Mouse (Mus musculus) cerebellum, adult 11-12 months (tissue): ENCODE data around the gene Prdm8.

Source experiments
- DNase-seq: peaks from one replicate; pipeline ENCODE4 v3.0.0; 2022

The Prdm8 gene

DNA sequence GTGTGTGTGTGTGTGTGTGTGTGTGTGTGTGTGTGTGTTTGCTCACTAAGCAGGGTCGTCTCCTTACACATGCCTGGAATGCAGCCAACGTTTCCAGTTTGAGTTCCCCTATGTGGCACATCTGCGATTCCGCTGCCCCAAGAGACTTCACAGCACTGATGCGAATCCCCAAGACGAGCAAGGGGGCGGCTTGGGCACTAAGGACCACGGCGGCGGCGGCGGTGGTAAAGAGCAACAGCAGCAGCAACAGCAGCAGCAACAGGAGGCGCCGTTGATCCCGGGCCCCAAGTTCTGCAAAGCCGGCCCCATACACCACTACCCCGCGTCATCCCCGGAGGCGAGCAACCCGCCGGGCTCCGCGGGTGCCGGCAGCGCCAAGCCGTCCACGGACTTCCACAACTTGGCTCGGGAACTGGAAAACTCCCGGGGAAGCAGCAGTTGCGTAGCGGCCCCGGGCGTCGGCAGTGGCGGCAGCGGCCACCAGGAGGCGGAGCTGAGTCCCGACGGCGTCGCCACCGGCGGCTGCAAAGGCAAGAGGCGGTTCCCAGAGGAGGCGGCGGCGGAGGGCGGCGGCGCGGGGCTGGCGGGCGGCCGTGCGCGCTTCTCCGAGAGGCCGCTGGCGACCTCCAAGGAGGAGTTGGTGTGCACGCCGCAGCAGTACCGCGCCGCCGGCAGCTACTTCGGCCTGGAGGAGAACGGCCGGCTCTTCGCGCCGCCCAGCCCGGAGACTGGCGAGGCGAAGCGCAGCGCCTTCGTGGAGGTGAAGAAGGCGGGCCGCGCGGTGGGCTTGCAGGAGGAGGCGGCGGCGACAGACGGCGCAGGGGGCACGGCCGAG, 18.2 kb downstream of the Prdm8 start:
- peak; percentile 81 for DNase-seq

DNA sequence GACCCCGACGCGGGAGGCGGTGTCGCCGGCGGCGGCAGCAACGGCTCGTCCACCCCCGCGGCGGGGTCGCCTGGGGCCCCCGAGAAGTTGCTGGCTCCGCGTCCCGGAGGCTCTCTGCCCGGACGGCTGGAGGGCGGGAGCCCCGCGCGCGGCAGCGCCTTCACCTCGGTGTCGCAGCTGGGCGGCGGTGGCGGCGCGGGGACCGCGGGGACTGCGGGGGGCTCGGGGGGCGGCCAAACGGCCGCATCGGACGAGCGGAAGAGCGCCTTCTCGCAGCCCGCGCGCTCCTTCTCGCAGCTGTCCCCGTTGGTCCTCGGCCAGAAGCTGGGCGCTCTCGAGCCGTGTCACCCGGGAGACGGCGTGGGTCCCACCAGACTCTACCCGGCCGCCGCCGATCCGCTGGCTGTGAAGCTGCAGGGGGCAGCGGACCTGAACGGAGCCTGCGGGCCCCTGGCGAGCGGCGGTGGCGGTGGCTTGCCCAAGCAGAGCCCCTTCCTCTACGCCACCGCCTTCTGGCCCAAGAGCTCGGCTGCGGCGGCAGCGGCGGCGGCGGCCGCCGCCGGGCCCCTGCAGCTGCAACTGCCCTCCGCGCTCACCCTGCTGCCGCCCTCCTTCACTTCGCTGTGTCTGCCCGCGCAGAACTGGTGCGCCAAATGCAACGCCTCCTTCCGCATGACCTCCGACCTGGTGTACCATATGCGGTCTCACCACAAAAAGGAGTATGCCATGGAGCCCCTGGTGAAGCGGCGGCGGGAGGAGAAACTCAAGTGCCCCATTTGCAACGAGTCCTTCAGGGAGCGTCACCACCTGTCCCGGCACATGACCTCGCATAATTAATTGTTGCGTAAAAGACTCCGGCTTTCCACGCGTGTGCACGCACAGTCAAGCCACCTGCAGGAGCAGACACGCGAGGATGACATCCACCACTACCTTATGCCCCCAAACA, 19.1 kb downstream of the Prdm8 start:
- DNase-seq: peak; percentile 52

DNA sequence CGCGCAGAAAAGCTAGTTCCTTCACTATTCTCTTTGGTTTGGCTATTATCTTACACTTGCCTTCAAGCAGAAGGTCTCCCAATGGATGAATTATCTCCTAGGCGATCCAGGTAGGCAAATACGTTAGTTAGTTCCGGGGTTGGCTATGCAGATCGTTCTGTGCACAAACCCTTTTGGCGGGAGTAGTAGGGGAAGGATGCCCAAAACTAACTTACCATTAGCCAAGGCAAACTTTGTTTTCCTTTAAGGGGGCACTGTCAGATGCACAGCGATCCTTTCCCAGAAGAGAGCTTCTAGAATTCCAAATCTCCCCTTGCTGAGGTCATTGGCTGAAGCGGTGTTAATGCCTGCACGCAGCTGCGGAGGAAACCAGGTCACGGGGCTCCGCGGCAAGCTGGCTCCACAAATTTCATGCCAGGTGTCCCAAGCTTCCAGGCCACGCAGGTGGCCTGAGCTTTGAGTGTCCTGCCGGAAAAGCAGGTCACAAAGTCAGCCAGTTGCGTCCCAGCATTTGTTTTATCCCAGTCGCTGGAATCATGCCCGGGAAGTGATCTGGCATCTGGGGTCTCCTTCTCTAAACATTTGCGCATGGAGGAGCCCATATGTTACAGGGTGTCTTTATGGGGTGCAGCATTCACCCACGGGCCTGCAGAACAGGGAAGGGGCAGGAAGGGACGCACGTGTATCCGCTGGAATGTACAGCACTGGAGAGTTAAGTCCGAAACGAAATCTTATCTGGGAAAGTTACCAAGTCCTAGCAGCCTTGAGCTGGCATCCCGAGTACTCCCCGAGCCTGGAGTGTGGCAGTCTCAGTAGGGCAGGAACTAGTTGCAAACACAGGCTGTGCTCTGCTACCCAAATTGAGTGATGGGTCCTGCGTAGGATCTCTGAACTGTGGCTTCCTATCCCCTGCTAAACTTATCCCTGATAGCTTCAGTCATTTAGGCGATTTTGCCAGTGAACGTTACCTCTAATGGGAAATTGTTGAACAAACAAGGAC, 22.5 kb downstream of the Prdm8 start:
- peak; percentile 61 for DNase-seq

DNA sequence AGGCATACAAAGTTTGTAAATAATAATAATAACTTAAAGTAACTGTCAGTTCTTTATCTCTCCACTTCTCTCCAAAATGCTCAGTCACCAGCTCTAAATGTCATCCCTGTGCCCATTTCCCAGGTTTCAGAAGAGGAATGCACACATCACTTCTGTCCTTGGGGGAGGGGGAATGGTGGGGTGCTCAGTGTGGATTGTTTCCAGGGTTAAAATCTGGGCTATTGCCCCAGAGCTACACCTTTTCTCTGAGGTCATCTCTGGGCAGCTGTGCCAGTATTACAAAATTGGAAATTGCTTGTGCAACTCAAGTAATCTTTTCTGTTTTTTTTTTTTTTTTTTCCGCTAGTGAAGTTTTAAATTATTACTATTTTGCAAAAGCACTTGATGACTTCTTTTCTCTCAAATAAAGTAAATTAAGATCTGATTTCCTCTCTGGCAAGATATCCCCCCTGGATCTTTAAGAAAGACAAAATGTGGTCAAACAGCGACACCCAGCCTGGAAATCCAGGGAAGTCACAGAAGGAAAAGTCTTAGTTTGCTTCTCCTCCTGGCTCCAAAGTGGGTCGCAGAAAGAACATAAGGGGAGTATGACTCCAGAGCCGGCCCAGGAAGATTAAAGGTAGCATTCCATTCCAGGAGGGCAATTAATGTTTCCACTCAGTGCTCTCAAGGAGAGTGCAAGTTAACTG, 25.4 kb downstream of the Prdm8 start:
- no peak for DNase-seq

DNA sequence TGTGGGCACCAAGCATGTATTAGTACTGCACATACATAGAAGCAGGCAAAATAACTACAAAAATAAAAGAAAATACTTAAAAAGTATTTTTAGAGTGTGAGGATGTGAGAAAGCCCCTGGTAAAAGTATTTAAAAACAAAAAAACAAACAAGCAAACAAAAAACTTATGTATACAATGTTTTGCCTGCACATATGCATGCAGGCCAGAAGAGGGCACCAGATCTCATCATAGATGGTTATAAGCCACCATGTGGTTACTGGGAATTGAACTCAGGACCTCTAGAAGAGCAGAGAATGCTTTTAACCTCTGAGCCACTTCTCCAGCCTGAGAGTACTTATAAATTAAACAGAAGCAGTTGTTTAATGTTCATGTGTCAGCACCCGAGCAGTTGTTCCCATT, 28.0 kb downstream of the Prdm8 start:
- no peak for DNase-seq

DNA sequence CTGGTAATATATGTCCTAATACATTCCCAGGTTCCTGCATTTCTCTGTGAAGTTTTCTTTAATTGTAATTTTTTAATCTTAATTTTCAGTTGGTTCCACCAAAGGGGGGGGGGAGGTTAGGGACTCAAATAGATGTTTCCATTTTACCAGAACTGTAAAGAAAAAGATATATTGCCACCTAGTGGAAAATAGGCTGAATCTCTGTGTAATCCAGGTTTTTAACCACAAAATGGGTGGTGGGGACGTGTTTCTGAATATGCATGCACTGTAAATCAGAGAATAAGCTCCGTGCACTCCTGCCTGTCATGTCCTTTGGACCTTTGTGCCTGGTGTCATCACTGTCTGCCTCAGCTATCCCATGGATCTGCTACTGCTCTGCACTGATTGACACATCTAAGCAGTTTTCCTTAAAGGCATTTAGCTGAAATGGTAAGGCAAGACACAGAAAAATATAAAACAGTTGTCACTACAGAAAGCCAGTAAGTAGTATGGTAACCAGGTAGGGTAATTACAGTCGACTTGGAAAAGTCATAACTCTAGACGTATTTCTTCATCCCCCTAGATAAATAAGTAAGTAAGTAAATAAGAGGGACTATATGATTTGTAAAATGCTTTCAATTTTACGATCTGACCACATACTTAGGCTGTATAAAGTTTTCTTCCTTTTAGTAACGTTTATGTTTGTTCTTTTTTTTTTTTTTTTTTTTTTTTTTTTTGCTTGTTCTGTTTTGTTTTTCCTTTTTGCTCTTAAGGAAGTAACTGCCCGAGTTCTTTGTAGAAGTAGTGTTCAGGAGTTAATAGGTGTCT, 31.6 kb downstream of the Prdm8 start:
- DNase-seq: no peak

DNA sequence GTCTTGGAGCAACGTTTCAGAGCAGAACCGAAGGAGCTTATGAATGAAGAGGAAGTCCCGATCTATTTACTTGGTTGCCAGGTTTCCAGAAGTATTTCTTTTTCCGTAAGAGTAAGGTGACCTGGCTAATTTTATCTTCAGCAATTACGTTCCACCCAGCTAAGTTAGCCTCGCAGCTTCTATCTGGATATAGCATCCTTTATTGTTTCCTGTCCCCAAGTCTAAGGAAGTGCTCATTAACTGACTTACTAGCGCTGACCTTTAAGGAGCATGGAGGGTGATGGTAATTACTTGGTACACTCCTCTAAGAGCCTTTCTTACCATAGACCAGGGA, 32.2 kb downstream of the Prdm8 start:
- DNase-seq: no peak

DNA sequence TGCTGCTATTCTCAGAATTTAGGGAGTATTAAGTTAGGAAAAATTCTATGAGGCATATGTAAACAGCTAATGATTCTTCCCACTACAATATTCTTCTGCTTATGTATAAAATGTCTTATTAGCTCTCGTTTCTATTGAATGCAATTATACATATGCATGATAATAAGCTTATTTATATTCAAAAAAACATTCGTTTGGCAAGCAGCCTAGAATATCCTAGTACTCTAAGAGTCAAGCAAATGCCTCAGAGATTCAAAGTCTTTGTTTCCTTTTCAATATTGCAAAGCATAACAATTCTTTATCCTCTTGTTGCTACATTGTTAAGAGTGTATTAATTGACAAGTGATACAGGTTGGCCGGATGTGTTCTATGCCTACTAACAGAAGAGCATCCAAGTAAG, 34.6 kb downstream of the Prdm8 start:
- DNase-seq: no peak

DNA sequence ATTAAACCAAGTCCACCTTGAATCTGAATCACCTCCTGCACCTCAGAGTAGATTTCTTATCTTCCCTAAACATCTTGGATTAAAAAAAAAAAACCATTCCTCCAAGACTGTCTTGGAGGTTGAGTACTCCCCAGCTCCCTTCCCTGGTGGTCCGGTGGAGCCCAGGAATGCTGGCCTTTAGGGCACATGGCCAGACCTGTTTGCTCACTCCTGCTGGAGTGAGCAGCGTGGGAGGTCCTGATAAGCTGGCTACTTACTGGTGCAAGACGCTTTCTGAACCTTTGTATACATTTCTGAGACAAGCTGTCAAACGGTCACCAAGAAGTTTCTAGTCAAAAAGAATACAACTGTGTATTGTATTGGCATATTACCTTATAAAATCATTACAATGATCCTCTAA, 36.0 kb downstream of the Prdm8 start:
- no peak for DNase-seq

DNA sequence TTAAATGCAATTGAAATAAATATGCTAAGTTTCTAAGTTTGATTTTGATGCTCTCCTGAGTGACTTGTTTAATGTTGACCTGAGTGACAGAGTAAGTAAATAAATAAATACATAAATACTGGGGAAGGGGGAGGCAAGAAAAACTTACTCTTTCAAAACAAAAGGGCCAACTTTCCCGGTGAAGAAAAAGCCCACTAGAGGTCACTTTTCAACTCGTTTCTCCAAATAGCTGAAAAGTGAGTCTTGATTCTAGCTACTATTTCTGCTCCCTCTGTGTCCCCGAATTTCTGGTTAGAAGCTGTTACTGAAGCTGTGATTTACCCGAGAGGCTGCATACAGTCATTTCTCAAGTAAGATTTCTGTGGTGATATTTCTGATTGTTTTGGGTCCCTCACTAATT, 45.5 kb downstream of the Prdm8 start:
- no peak for DNase-seq

DNA sequence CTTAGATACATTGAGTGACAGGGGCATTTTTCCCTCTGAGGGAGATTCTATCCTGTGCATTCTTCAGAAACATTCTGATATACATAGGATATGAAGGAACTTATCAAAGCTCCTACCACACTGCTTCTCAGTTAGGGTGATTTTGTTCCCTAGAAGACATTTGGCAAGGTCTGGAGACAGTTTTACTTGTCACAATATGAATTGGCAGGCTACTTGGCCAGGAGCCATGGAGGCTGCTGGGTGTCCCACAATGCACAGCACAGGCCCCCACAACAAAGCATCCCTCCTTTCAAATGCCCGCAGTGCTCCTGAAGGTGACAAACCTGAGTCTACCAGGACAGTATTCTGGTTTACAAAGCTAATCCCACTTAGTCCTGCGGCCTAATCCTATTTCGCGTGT, 55.0 kb downstream of the Prdm8 start:
- DNase-seq: no peak

DNA sequence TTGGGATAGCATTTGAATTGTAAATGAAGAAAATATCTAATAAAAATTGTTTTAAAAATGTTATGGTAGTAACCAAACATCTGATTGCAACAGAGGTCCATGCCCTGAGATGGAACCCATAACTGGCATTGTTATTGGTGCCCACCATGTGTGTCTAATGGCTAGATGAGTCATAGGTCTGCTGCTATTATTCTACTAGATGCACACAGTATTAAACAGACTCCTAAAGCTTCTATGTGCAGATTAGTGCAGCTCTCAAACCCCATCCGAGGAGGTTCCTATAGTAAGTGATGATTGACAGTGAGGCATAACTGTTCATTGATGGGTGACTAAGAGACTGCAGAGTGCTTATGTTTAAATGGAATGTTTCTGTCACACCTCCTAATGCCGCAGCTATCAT, 59.7 kb downstream of the Prdm8 start:
- no peak for DNase-seq

DNA sequence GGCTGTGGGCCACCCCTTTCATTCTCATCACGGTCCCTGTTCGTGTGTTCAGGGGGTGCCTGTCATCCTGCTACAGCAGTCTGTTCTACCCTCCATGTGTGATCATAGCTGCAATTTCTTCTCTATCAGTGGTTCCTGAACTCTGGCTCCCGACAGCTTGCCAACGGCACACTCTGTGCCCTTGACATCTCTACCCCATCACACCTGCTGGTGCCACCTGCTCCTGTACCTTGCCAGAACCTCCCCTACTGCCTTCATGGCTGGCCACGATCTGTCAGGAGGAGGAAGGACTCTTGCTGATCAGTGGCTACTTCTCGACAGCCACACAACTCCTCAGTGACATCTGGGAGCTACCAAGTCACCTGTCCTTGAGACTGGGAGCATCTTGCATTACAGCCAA, 62.5 kb downstream of the Prdm8 start:
- peak; percentile 82 for DNase-seq

DNA sequence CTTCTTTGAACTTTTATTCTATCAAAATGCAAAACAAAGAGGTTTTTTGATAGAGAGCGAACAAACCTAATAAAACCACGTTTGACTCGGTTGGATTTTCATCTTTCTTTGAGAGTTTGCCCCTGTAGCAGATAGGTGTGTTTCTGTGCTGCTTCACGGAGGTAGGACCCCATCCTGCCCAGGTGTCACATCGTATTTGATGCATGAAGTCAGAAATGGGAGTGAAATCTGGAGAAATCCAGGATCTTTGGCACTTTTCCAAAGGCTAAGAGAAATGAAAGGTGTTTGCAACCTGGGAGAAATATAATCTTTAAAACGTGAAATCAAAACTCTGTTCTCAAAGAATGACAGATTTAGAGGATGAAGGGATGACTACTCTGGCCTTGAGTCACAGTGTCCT, 71.5 kb downstream of the Prdm8 start:
- DNase-seq: no peak
